ENCODE assay signal across 8 mouse cellular contexts in the genomic region with DNA sequence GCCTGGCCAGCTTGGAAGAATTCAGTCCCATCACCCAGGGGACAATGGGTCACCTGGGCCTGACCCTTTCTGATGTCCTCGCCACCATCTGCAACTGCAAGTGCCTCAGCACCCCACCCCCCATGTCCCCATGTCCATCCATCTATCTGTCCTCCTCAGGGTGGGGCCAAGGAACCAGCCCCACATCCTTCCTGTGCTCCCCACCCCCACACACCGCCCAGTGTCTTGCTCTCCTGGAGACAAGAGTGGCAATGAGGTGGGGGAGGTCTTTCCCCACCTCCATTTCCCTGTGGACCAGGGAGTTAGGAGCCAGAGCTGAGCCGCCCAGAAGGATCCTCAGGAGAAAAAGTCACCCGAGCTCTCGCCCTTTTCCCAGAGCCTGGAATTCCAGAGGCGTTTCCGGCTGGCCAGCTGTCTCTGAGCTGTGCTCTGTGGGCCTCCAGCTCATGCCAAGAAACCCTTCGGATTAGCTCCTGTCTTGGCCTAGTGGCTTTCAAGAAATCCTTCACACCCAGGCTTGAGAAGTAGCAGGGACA. TPM values are rescaled to one million over a fixed set of nuclear protein-coding genes. Genes with fewer than 3 reads are reported as not detected.
A peak's percentile ranks its signal among the peaks of the same experiment; 100 is the strongest.
DNase-seq lines count a peak whose midpoint lies in the region; ATAC-seq and TF ChIP-seq lines count a peak whose summit lies in the region.

No protein-coding gene starts in this region.

- WGBS in lung, embryonic 14.5 days, result 10% methylated on average over 8 of the region's 8 CpGs

- 0 out of 2 replicates have a peak, but pooled peaks have one; percentile 2 for ATAC-seq in lung, embryonic 14.5 days (ENCODE audit: insufficient read depth)

- no peak for DNase-seq in left cerebral cortex, adult 2 months (ENCODE audit: extremely low spot score in 1 of 2, low spot score in 2 of 2)
- no peak for DNase-seq in left cerebral cortex, postnatal 14 days (ENCODE audit: low spot score in 2 of 2)
- peak; percentile 82 for DNase-seq in heart, adult 8-10 months (ENCODE audit: low spot score)
- DNase-seq in kidney, adult 18-20 months, result peak; percentile 74
- DNase-seq in lung, embryonic 14.5 days, result peak; percentile 86
- no peak for DNase-seq in left cerebral cortex, adult 9 months (ENCODE audit: low spot score in 2 of 2)
- no peak for DNase-seq in spleen, postnatal 14 days (ENCODE audit: low spot score in 2 of 2)
- DNase-seq in urinary bladder, postnatal 36 days (ENCODE audit: low spot score in 2 of 2), result no peak

- H3K27me3 ChIP-seq in lung, embryonic 14.5 days (ENCODE audit: insufficient read depth, low read length), result no peaks in the 10 kb centered on the region

- H3K9me3 ChIP-seq in lung, embryonic 14.5 days (ENCODE audit: low read depth, low read length), result no peaks in the 10 kb centered on the region

- no peaks in the 10 kb centered on the region for H3K36me3 ChIP-seq in lung, embryonic 14.5 days (ENCODE audit: insufficient read depth)

- peaks cover 59% of the 10 kb centered on the region for H3K4me1 ChIP-seq in lung, embryonic 14.5 days (ENCODE audit: insufficient read depth)

- no peak overlapping the region for H3K4me3 ChIP-seq in left cerebral cortex, adult 2 months
- no peak overlapping the region for H3K4me3 ChIP-seq in lung, embryonic 14.5 days (ENCODE audit: low read depth, low read length)

- peak overlapping the region; percentile 25 for H3K4me2 ChIP-seq in lung, embryonic 14.5 days

- intact Hi-C loops in left cerebral cortex, adult 2 months (cut with DNase I), result no loop called here
- intact Hi-C loops in left cerebral cortex, postnatal 14 days (cut with DNase I), result no loop called here

- no peak for TF ChIP-seq CTCF in left cerebral cortex, adult 2 months (IDR thresholded peaks at IDR 0.05)
- TF ChIP-seq CTCF in lung, embryonic 14.5 days (IDR thresholded peaks at IDR 0.05; ENCODE audit: low read depth), result no peak

- peak overlapping the region; percentile 57 for H3K27ac ChIP-seq in left cerebral cortex, adult 2 months
- peak overlapping the region; percentile 97 for H3K27ac ChIP-seq in lung, embryonic 14.5 days (ENCODE audit: low read depth)

- peak overlapping the region; percentile 11; the same call in 1 of the 2 replicates for H3K9ac ChIP-seq in lung, embryonic 14.5 days

RNA-seq across cellular contexts. Expression of a gene that starts 6.3 kb away (rescaled TPM):
- total RNA-seq in left cerebral cortex, adult 2 months (2021), result 10 to 100 TPM; 10.6 to 13.1 TPM
- total RNA-seq in left cerebral cortex, postnatal 14 days (2021), result 10 to 100 TPM in 1 of 2 experiments, 1 to 10 TPM in 1; 6.5 to 11.0 TPM
- 10 to 100 TPM; 30.5 to 40.3 (median 39.1) TPM for total RNA-seq in heart, adult 8-10 months (2022)
- polyA plus RNA-seq in lung, embryonic 14.5 days (2014; fragmentation: Nextera tagmentation; extraction: Ambion mirVana), result 93.2 and 101 TPM in 2 replicates

RNA-seq across cellular contexts. Expression of a gene that starts 19.2 kb away (rescaled TPM):
- total RNA-seq in left cerebral cortex, adult 2 months (2021), result not detected
- not detected for total RNA-seq in left cerebral cortex, postnatal 14 days (2021)
- under 1 TPM in 1 of 4 experiments, not detected in 3; 0.65 TPM for total RNA-seq in heart, adult 8-10 months (2022)
- 0.34 TPM in 1 of 2 replicates, not detected in the other for polyA plus RNA-seq in lung, embryonic 14.5 days (2014; fragmentation: Nextera tagmentation; extraction: Ambion mirVana)

RNA-seq across cellular contexts. Expression of a gene that starts 33.3 kb away (rescaled TPM):
- total RNA-seq in left cerebral cortex, adult 2 months (2021), result 1 to 10 TPM; 4.8 TPM
- total RNA-seq in left cerebral cortex, postnatal 14 days (2021), result 1 to 10 TPM; 4.0 to 5.1 TPM
- total RNA-seq in heart, adult 8-10 months (2022), result 10 to 100 TPM; 14.3 to 16.1 (median 15.2) TPM
- polyA plus RNA-seq in lung, embryonic 14.5 days (2014; fragmentation: Nextera tagmentation; extraction: Ambion mirVana), result 7.8 and 8.5 TPM in 2 replicates

RNA-seq across cellular contexts. Expression of a gene that starts 40.8 kb away (rescaled TPM):
- 10 to 100 TPM; 64.8 to 68.2 TPM for total RNA-seq in left cerebral cortex, adult 2 months (2021)
- 10 to 100 TPM; 53.7 to 56.3 TPM for total RNA-seq in left cerebral cortex, postnatal 14 days (2021)
- 10 to 100 TPM; 44.8 to 49.1 (median 46.3) TPM for total RNA-seq in heart, adult 8-10 months (2022)
- 50.9 and 57.0 TPM in 2 replicates for polyA plus RNA-seq in lung, embryonic 14.5 days (2014; fragmentation: Nextera tagmentation; extraction: Ambion mirVana)

Comparison
In these comparisons a context has a peak if more than half of its experiments do, and no peak if none do; other contexts are left out.
1. DNase-seq: peak in heart, adult 8-10 months (single experiment), kidney, adult 18-20 months (single experiment) and lung, embryonic 14.5 days (single experiment); none in left cerebral cortex, adult 2 months (0 of 2), left cerebral cortex, postnatal 14 days (0 of 2), left cerebral cortex, adult 9 months (0 of 2), spleen, postnatal 14 days (0 of 2) and urinary bladder, postnatal 36 days (0 of 2).